Mouse (Mus musculus): Measurements from ENCODE around the gene Coa3.

DNA sequence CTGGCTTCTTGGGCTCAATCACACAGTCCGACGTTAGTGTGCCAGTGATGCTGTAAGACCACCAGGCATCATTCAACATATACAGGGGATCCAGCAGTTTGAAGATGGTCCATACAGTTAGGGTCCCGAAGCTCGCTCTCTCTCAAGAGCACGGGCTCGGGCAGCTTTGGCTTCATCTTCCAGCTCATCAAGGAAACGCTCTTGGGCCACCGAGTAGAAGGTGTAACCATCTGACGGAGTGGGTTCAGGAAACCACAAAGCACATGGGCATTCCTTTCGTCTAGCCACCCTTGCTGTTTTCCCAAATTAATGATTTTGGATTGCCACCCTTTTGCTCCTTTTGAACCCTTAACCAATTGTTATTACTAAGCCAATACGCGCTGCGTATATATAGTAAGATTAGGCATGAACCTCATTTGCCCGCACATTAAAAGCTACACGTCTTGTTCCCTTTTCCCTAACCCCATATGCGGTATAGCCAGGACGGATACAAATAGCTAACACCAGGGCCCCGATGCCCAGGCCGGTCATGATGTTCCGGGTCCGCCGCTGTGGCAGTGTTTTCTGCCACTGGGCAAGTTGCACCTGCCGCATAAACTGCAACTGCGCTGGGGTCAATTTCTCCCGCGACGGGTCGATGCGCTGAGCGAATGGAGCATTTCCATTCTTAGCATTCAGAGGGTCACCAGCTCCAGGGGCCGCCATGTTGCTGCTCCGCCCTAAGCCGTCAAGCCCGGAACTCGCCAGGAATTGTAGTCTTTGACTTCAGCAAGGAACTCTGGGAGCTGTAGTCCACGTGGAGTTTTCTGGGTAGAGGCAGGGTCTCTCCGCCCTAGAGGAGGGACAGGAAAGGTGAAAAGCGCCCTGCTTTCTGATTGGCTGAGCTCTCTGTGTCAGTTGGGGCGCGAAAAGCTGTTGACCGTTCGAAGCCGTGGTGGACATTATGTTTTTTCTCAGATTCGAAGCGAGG is at the start of gene Coa3, which contains the start of gene Cntd1:
- peak; percentile 44; the same call in 1 of the 2 replicates for TF ChIP-seq POLR2A (IDR thresholded peaks at IDR 0.05; ENCODE audit: control insufficient read depth, extremely low read depth, insufficient read depth, low read length, poor library complexity)
- TF ChIP-seq CTCF (IDR thresholded peaks at IDR 0.05; ENCODE audit: borderline replicate concordance, control insufficient read depth, extremely low read depth, insufficient read depth, low read length, poor library complexity): peak; percentile 38; the same call in 1 of the 2 replicates

Data from thymus, adult 2 months (tissue).